Mouse (Mus musculus) lung, postnatal 4 days (tissue): ENCODE measurements around the gene Padi1.

Experiments used
- DNase-seq, 2 experiments: peaks; one replicate each; pipeline ENCODE4 v3.0.0; 2021

Padi1 gene

DNA sequence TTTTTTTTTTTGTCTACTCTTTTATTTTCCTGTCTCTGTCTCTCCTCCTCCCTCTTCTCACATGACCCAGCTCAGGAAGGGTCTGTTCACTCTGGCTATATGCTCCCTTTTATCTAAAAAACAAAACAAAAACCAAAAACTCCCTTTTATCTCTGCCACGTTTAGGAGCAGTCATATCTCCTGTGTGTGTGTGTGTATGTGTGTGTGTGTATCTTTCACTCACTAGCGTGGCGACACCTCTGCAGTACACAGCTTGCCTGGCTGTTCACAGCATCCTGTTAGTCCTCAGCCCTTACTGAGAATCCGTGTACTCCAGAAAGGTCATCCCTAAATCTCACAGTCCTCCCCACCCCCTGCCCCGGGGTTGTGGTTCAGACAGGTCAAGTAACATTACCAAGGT is 30.1 kb downstream of the Padi1 start:
- DNase-seq, result no peak

DNA sequence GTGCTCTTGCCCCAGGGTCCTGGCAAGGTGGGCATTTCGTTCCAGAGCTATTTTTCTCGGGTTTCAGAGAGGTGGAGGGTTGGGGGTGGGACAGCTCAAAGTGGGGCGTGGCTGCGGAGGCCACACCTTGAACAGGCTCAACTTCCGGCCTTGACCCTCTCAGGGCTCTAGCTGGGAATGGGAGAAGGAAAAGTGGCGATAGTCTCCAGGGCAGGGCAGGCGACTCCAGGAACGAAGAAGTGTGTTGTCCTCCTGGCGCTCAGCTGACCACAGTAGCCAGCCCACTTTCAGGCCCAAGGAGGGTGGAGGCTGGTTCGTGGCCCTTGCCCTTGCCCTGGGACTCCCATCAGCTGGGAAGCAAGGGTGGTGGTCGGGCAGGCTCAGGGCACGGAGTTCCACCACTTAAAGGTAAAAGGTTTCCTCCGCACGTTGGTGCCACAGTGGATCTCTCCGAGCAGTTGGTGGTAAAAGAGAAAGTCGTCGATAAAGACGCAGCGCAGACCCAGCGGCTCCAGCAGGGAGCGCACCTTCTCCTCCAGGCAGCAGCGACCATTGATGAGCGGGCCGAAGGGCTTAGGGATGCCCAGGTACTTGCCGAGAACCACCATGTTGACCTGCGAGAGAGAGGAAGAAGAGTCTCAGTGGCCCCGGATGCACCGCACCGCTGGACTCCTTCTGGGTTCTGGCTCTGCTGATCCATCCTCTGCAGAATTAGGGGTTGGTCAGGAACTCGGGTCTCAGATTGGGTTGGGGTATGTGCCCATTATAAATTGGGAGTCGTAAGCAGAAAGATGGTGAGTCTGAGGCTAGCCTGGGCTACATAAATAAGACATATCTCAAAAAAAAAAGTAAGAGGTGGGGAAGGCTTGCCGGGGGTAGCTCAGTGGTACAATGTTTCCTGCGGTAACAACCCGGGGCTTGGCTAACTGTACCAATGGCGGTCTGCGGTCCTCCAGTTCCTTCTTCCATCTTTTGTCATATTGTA is 31.0 kb downstream of the Padi1 start:
- DNase-seq, result peak; percentile 64 to 69

DNA sequence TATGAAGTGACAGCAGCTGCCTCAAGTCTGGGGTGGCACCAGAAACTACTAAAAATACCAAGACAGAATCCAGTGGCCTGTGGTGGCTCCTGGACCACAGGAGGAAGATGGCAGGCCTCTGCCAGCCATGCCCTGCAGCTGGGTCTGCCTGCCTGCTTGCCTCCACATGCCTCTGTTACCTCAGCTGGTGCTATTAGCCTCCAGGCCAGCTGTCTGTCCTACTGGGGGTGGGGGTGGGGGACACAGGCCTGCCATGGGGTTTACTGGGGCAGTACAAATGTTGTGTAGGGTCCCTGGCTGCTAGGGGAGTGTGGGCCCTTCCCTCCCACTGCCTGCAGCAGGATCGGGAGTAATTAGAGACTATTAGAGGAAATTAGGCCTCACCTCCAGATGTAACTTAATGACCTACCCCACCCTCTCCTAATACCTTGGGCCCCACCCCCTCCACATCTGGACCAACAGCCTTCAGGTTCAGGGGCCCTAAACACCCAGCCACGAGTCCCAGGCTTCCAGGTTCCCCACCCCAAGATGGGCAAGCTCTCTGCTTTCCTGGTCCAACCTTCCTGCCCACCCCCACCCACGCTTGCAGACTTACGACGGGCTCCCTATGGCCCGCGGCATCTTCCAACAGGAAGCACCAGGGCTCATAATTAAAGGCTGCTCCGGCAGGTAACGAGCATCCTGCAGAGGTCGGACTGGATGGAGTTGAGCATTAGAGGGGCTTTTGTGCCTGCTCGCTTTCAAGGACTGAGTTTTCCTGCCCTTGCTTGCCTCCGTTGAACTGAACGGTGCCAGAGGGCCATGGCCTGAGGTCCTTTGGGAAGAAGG is 32.0 kb downstream of the Padi1 start:
- DNase-seq, result no peak

DNA sequence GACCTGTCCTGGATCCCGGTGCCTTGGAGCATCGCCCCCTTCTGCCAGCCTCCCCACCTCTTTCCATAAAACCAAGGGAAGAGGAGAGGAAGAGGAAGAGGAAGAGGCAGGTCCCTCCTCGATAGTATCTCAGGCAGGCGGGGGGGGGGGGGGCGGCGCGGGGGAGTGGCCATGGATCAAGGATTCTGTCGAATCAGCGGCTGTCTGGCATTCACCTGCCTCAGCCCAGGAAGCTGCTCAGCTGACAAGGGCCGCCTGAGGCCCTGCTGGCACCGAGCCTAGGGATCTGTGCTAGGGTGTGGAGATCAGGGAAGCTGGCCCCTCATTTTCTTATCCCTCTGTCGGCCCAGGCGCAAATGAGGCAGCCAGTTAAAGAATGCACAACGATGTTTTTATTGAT is 33.0 kb downstream of the Padi1 start:
- DNase-seq, result no peak

DNA sequence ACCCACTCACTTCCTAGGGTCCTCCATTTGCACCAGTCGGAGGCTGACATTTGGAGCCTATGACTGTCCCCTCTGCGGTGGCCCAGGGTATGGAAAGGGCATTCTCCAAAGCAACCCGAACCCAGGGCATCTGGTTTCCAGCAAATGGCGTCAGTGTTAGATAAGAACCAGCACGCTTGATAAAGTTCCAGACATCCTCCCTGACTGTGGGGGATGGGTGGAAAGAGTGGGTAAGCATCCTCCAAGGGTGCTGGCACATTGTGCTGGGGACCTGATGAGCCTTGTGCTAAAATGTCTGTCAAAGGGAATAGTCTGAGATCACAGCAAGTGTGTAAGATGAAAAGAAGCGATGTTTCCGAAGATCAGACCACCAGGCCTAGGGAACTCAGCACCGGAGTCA is 33.4 kb downstream of the Padi1 start:
- no peak for DNase-seq

DNA sequence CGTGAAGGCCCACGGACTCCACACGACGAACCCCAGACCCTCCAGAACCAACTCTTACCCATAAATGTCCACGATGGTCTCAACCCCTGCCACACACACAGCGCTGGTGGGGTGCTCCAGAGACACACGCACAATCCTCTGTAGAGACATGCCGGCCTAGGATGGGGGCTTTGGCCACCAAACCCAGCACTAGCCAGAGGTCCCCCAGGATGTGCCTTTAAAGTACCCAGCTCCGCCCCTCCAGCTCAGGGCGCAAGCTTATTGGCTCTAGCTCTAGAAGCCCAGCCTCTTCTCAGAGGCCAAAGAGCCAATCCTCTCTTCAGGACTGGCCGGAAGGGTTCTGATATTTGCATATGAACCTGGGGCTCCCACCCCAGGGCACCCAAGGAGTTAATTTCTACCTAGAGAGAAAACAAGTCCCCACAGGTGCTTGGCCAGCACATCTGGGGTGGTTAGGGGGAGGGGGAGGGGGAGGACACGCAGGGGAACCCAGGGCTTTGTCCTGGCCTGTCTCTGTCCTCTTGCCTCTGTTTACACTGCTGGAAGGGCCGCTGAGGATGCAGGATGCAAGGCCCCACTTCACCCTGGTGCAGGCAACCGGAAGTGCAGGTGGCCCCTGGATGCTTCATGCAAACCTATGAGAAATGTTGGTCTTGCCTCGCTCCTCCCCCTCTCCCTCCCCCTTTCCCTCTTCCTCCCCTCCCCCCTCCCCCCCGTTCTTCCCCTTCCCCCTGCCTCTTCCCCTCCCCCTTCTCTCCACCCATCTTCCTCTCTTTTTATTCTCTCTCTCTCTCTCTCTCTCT is 34.9 kb downstream of the Padi1 start, which contains the start of gene Padi3:
Gene Padi3, minus strand, starts transcription at position 191 of the 803 bp plus-strand sequence.
- no peak for DNase-seq

DNA sequence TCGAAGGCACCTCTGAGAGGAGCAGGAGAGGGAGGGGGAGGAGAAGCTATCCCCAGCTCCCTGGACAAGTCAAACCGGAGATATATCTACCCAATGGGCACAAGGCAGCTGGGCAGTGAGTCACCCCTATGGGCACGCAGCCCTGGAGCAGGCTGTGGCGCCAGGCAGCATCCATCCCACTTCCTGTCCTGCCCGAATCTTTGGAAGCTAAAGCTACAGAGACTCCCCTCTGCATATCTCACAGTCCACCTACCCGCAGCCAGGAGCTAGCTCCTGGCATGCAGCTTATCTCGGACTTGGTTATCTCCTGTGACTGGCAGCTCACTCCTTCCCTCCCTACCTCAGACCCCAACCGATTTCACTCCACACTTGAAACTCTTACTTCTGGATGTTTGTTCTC is 36.5 kb downstream of the Padi1 start:
- DNase-seq, result no peak

DNA sequence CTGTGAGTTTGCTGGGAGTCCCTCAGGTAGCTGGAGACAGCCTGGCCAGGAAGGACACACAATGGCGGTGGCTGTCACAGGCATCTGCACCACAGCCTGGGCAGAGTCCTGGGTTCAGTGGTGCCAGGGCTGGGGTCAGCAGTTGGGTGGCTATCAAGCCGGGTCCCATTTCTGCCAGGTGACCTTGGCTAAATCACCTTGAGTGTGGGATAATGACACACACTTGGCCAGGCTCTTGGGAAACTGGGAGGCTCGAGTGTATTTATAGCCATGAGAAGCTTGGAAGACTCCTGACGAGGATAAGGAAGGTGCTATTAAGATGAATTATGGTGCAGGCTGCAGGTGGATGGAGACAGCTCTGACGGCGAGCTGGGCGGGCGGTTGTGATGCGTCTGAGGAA is 41.0 kb downstream of the Padi1 start:
- no peak for DNase-seq

DNA sequence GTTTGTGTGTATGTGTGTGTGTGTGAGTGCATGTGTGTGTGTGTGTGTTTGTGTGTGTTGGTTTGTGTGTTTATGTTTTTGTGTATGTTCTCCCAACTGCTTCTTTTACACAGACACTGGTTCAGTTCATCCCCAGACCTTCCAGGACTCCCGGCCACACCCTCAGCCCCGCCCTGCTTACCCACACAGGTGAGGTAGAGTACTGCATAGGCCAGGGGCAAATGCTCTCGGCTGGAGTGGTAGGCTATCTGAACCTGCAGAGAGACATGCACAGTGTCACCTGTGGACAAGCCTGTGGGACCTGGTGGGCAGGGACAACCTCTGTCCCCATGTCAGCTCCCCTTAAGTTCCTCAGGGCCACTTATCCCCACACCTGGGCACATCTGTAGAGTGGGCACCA is 44.2 kb downstream of the Padi1 start:
- no peak for DNase-seq

DNA sequence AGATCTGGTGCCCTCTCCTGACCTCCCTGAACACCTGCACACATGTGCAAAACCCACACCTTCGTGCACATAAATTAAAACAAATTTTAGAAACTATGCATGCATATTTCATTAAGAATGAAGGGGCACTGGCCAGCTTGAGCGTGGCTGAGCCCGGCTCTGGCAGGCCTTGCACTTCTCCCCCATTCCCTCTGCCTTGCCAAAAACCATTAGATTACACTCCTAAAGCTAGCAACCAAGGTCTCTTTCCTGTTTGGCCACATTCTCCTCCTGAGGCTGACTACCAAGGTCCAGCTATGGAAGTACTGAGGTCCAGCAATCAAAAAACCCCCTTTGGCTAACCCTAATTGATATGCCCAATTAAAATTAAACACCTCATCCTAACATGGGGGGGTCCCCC is 48.8 kb downstream of the Padi1 start:
- DNase-seq, result no peak

DNA sequence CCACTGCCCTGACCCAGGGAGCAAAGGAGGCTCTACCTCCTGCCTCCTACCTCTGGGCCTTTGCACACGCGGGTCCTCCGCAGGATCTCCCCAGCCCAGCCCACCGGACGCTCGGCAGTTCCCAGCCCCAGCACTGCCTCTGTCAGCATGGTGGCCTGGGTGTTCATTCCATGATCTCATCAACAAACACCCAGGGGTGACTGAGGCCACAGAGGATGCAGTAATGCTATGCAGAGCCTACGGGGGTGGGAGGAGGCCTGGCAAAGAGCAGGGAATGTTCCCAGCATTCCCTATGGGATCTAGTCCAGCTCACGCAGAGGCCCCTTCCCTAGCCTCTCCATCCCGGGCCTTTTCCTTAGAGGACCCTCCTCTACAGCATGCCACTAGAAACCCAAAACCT is 50.9 kb downstream of the Padi1 start:
- peak; percentile 59 to 79 for DNase-seq

DNA sequence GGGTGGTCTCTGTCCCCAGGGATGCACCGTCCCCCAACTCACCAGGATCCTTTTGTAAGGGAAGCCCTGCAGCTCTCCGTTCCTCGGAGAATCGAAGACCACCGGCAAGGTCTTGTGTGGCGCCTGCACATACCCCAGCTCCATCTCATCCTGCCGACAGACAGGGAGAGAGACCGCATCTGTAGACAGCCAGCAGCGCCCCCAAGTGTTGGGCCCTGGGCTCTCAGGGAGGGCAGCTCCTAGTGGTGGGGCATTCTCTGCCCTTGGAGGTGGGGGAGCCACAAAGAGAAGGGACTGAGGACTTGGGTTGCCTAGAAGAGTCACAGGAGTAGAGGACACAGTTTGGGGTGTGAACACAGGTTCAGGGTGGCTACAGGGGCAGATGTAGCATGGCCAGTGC is 51.8 kb downstream of the Padi1 start:
- DNase-seq, result no peak

DNA sequence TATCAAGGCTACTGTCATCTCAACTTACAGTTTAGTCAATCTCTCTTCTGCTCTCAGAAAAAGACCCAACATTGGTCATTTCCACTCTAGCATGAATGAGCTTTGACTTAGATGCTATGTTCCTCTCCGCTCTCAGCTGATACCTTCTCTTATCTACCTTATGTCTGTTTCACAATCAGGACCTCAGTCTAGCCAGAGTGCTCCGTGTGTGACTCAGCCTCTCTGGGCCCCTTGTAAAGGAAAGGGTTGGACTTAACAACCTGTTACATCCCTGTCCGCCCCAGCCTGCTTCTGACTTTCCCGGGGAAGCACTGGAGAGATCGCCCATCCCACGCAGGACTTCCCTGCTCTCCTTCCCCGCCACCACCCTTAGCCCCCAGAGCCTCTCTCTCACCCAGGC is 53.0 kb downstream of the Padi1 start:
- DNase-seq, result no peak

DNA sequence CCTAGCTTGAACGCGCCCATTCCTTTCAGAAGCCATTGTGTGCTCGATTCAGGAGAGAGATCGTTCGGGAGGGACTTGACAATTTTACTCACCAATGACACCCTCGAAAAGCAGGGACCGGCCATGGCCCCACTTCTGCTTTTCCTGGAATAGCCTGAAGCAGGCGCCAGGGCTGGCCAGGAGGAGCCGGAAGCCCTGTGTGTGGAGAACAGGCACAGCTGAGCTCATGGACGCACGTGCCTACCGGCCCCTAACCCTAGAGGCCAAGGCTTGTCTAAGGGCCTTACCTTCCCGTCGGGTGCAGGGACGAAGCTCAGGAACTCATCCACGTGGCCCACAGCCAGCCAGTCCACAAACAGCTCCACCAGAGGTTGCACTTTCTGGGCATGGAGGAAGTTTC is 54.5 kb downstream of the Padi1 start:
- no peak for DNase-seq

DNA sequence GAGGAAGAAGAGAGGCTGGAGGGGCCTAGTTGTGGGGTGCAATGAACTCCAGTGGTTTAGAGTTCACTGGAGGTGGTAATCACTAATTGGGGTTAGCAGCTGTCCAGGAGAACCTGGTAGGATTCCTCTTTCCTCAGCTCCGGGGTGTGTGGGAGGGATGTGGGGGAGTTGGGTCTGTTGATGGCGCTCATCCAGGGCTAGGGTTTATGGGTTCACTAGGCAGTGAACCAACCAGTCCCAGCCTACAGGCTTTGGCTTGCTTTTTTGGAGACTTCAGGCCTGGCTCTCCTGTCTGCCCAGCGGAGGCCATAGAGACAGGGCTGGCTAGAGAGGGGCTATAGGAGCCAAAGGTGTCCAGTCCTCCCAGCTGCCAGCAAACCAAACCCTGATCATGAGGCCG is 55.6 kb downstream of the Padi1 start:
- no peak for DNase-seq

DNA sequence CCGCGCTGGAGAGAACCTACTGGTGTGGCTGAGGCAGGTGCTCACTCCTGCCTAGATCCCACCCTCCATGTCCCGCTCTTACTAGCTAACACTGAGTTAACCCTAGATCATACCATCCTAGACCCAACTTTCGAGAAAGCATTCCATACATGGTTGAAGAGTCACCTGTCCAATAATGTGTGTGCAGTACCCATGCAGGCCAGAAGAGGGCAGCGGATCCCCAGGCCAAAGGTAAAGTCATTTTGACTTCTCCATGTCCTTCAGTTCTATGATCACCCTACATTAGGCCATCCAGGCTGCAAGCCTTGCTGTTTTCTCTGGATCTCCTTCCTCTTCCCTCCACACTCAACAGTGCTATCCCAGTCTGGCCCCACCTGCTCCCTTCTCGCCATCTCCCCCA is 56.6 kb downstream of the Padi1 start:
- DNase-seq, result peak; percentile 66 to 79

DNA sequence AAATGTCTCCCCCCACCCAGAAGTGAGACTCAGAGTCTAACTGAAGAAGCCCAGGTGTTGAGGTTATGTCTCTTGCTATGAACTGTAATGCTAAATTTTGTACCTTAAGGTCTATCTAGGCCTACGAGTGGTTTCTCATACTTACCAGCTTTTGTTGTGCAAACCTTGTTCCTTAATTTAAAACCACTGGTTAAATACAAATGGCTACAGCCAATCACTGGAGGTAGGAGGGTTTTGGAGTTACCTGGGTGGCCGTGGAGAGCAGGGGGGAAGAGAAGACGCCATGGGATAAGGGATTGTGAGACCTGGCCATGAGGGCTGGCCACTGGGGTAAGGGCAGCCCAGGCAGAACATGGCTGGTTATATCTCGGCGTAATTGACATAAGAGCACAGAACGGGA is 57.3 kb downstream of the Padi1 start:
- no peak for DNase-seq

DNA sequence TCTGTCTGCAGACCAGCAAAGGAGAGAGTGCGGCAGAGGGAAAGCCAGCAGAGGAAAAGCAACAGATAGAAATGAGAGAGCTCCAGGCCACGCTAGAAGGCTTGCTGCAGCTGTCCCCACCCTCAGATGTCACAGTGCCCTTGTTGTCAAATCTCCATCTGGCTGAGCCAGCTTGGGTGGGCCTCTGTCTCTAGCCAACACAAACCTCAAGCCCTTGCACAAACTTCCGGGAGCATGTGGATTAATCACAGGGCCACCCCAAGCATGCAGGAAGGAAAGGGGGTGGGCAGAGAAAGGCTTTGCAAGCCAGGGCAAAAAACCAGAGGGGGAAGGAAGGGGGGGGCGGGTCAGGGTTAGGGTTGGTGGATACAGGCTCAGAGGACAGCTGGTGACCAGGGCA is 58.2 kb downstream of the Padi1 start:
- DNase-seq, result peak; percentile 61 to 81

DNA sequence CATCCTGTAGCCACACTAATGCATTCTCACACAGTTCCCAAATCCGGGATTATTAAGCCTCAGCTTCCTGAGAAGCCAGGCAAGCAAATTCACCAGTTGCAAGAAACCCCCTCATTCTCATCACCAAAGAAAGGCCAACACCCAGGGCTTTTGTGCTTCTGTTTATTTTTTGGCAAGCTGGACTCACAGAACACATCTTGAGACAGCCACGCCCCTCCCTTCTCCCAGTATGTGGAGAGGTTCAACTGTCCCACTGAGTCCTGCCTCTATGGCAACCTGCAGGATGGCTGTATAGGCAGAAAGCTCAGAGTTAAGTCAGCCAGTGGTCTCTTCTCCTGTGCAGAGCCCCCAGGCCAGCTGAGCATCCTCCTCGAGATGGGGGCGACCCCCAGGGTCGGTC is 60.4 kb downstream of the Padi1 start:
- no peak for DNase-seq

DNA sequence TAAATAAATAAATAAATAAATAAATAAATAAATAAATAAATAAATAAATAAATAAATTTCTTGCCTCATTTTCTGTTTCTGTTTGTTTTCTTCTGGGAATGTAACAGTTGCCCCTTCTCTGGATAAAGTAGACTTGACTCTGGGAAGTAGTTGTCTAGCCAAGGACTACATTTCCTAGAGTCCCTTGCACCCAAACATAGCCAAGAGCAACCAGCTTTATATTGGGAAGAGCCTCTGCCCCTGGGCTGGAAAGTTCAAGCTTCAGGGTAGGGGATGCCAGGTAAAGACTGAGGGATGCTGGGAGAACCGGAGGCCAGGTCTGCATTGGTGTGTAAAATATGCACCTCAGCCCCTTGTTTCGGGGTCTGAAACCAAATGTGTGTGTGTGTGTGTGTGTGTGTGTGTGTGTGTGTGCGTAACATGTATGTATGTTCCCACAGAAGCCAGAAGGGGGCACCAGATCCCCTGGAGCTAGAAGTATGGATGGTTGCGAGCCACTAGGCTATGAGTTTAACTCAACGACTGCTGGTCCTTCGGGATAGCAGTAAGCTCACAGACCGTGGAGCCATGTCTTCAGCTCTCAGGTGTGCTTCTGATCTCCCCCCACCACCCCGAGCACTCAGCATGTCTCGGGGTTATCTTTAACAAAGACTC is 61.2 kb downstream of the Padi1 start:
- no peak for DNase-seq

DNA sequence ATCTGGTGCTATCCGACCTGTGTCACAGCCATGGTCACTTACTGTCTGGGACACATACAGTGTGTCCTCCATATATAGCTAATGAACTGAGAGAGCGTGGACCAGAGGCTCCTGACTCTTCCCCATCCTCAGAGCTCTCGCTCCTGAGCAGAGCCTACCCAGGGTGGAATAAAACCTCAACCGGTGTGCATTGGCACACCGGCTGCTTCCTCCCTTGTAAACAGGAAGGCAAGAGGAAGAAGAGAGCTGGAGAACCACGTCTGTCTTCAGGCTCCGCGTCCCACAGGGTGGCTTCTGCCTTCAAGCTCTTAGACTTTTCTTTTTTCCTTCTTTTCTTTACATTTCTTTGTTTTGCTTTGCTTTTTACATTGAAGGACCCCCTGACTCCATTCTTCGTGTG is 62.8 kb downstream of the Padi1 start:
- no peak for DNase-seq

DNA sequence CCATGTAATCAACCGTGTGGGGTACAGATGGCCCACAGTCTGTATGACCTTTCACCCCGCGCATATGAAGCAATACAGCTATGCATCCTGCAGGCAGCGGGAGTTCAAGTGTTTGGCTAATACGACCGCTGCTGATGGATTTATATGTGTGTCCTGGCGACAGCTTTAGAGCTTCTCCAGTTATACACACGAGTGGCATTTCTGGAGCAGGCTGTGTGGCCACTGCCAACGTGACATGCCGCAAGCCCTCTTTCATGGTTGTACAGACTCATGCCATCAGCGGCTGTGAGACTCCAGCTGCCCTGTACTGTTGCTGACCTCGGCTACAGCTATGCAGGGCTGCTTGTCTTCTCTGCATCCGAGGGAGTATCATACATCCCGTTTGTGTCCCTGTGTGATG is 65.1 kb downstream of the Padi1 start:
- DNase-seq, result no peak
